In genomic region chr13:54755201-54755830, GRCm38 (mm10) we compare ENCODE assay signal across 17 mouse cellular contexts. TPM values are rescaled to one million over a fixed set of nuclear protein-coding genes. Genes with fewer than 3 reads are reported as not detected.
DNase-seq lines count a peak whose midpoint lies in the region; ATAC-seq and TF ChIP-seq lines count a peak whose summit lies in the region.
"Had no signal": no experiment of that assay in that cellular context is flagged by ENCODE, and none has a peak within 500 bp of the region (broad histone marks: within the 10 kb centered on the region; RNA-seq: fewer than 3 reads in every experiment).

No protein-coding gene starts in this region.

- H3K4me1 ChIP-seq in forebrain, embryonic 12.5 days, result peaks cover 43% of the 10 kb centered on the region
- peaks cover 65% of the 10 kb centered on the region for H3K4me1 ChIP-seq in hindbrain, embryonic 15.5 days (replicated peaks)
- H3K4me1 ChIP-seq in neural tube, embryonic 14.5 days (ENCODE audit: control insufficient read depth, insufficient read depth, low read length), result peaks cover 28% of the 10 kb centered on the region

- H3K27ac ChIP-seq in left cerebral cortex, adult 2 months, result peak overlapping the region; percentile 93
- peak overlapping the region; percentile 75 for H3K27ac ChIP-seq in forebrain, embryonic 12.5 days
- H3K27ac ChIP-seq in hindbrain, embryonic 15.5 days (replicated peaks), result peak overlapping the region; percentile 61
- H3K27ac ChIP-seq in neural tube, embryonic 14.5 days (ENCODE audit: low read depth, low read length), result peak overlapping the region; percentile 58
- H3K27ac ChIP-seq: heart, embryonic 15.5 days; liver, embryonic 13.5 days; stomach, embryonic 15.5 days had no signal

- H3K36me3 ChIP-seq in forebrain, embryonic 12.5 days (replicated peaks), result no peaks in the 10 kb centered on the region
- no peaks in the 10 kb centered on the region for H3K36me3 ChIP-seq in hindbrain, embryonic 15.5 days
- H3K36me3 ChIP-seq in neural tube, embryonic 14.5 days (ENCODE audit: control insufficient read depth, insufficient read depth, low read length), result no peaks in the 10 kb centered on the region
- H3K36me3 ChIP-seq: heart, embryonic 15.5 days; liver, embryonic 13.5 days; stomach, embryonic 15.5 days had no signal

- TF ChIP-seq CTCF in left cerebral cortex, adult 2 months (IDR thresholded peaks at IDR 0.05), result no peak

- peaks cover 64% of the 10 kb centered on the region for H3K27me3 ChIP-seq in forebrain, embryonic 12.5 days
- no peaks in the 10 kb centered on the region for H3K27me3 ChIP-seq in hindbrain, embryonic 15.5 days
- no peaks in the 10 kb centered on the region for H3K27me3 ChIP-seq in neural tube, embryonic 14.5 days (ENCODE audit: control insufficient read depth, insufficient read depth, low read length)

- peak in 1 of 2 experiments; percentile 49 for DNase-seq in left cerebral cortex, adult 2 months (ENCODE audit: extremely low spot score in 1 of 2, low spot score in 2 of 2)
- DNase-seq in left cerebral cortex, adult 11 months (ENCODE audit: low spot score), result no peak
- DNase-seq in lung, postnatal 25 days (ENCODE audit: low spot score), result no peak
- DNase-seq: gastrocnemius, postnatal 25 days; liver, embryonic 13.5 days; lung, postnatal 14 days had no signal

- intact Hi-C loops in left cerebral cortex, adult 2 months (cut with DNase I), result no loop called here

- H3K9me3 ChIP-seq in forebrain, embryonic 12.5 days, result no peaks in the 10 kb centered on the region
- H3K9me3 ChIP-seq in hindbrain, embryonic 15.5 days, result no peaks in the 10 kb centered on the region
- no peaks in the 10 kb centered on the region for H3K9me3 ChIP-seq in neural tube, embryonic 14.5 days (ENCODE audit: control insufficient read depth, low read length)
- H3K9me3 ChIP-seq: heart, embryonic 15.5 days; liver, embryonic 13.5 days; stomach, embryonic 15.5 days had no signal

- H3K4me3 ChIP-seq in left cerebral cortex, adult 2 months, result no peak overlapping the region
- H3K4me3 ChIP-seq in forebrain, embryonic 12.5 days (replicated peaks), result no peak overlapping the region
- H3K4me3 ChIP-seq in hindbrain, embryonic 15.5 days, result no peak overlapping the region
- H3K4me3 ChIP-seq in neural tube, embryonic 14.5 days (ENCODE audit: low read depth, low read length), result no peak overlapping the region
- H3K4me3 ChIP-seq: erythroblast, embryonic 14.5 days; heart, embryonic 15.5 days; liver, embryonic 13.5 days; stomach, embryonic 15.5 days had no signal

- 25% methylated on average over 9 of the region's 9 CpGs for WGBS in forebrain, embryonic 12.5 days
- 10% methylated on average over 9 of the region's 9 CpGs for WGBS in hindbrain, embryonic 15.5 days
- WGBS in neural tube, embryonic 14.5 days, result 14% methylated on average over 9 of the region's 9 CpGs

- no peak for ATAC-seq in forebrain, embryonic 12.5 days (ENCODE audit: low FRiP score)
- no peak for ATAC-seq in hindbrain, embryonic 15.5 days (ENCODE audit: low FRiP score, low read depth)
- ATAC-seq in neural tube, embryonic 14.5 days (ENCODE audit: low read depth), result no peak
- ATAC-seq in erythroid progenitor cell, adult 5-6 weeks (replicated peaks; ENCODE audit: low FRiP score, poor library complexity, severe bottlenecking), result no peak
- ATAC-seq: intestine, embryonic 16.5 days had no signal

- peak overlapping the region; percentile 17; the same call in 1 of the 2 replicates for H3K4me2 ChIP-seq in forebrain, embryonic 12.5 days
- peak overlapping the region; percentile 25 for H3K4me2 ChIP-seq in hindbrain, embryonic 15.5 days
- 0 out of 2 replicates have a peak overlapping the region, but pooled peaks have one; percentile 12 for H3K4me2 ChIP-seq in neural tube, embryonic 14.5 days (ENCODE audit: low read depth, low read length)
- H3K4me2 ChIP-seq: heart, embryonic 15.5 days; liver, embryonic 13.5 days; stomach, embryonic 15.5 days had no signal

- H3K9ac ChIP-seq in forebrain, embryonic 12.5 days, result no peak overlapping the region
- H3K9ac ChIP-seq in hindbrain, embryonic 15.5 days, result no peak overlapping the region
- no peak overlapping the region; the same call in 1 of the 2 replicates for H3K9ac ChIP-seq in neural tube, embryonic 14.5 days (replicated peaks; ENCODE audit: low read depth, low read length)
- H3K9ac ChIP-seq: heart, embryonic 15.5 days; liver, embryonic 13.5 days; stomach, embryonic 15.5 days had no signal

RNA-seq across cellular contexts. Expression of gene Gprin1, which starts 5.6 kb away (rescaled TPM):
- total RNA-seq in left cerebral cortex, adult 2 months (2021), result 100 to 1,000 TPM; 128 to 130 TPM
- polyA plus RNA-seq in forebrain, embryonic 12.5 days (2016; fragmentation: Nextera tagmentation; extraction: Ambion mirVana), result 4.3 and 11.3 TPM in 2 replicates
- 24.8 and 33.9 TPM in 2 replicates for polyA plus RNA-seq in hindbrain, embryonic 15.5 days (2015; fragmentation: Nextera tagmentation; extraction: Ambion mirVana)
- polyA plus RNA-seq in neural tube, embryonic 14.5 days (2014; fragmentation: Nextera tagmentation; extraction: Ambion mirVana), result 17.3 and 19.6 TPM in 2 replicates
- not detected in 2 replicates for total RNA-seq in erythroid progenitor cell, adult 5-6 weeks (2015; ENCODE audit: low replicate concordance)
- not detected in 2 replicates for total RNA-seq in erythroid progenitor cell, adult 5-6 weeks (2017; ENCODE audit: low replicate concordance)
- total RNA-seq: gastrocnemius, postnatal 25 days had no signal
- polyA plus RNA-seq: erythroblast, embryonic 14.5 days had no signal

RNA-seq across cellular contexts. Expression of gene Sncb, which starts 11.1 kb away (rescaled TPM):
- total RNA-seq in left cerebral cortex, adult 2 months (2021), result 100 to 1,000 TPM; 869 to 881 TPM
- polyA plus RNA-seq in forebrain, embryonic 12.5 days (2016; fragmentation: Nextera tagmentation; extraction: Ambion mirVana), result 2.7 and 3.6 TPM in 2 replicates
- 77.2 and 95.2 TPM in 2 replicates for polyA plus RNA-seq in hindbrain, embryonic 15.5 days (2015; fragmentation: Nextera tagmentation; extraction: Ambion mirVana)
- polyA plus RNA-seq in neural tube, embryonic 14.5 days (2014; fragmentation: Nextera tagmentation; extraction: Ambion mirVana), result 61.3 and 118 TPM in 2 replicates
- not detected in 2 replicates for total RNA-seq in erythroid progenitor cell, adult 5-6 weeks (2015; ENCODE audit: low replicate concordance)
- not detected in 2 replicates for total RNA-seq in erythroid progenitor cell, adult 5-6 weeks (2017; ENCODE audit: low replicate concordance)
- total RNA-seq: gastrocnemius, postnatal 25 days had no signal
- polyA plus RNA-seq: erythroblast, embryonic 14.5 days; heart, embryonic 15.5 days; liver, embryonic 13.5 days had no signal

RNA-seq across cellular contexts. Expression of gene Eif4e1b, which starts 28.5 kb away (rescaled TPM):
- not detected for total RNA-seq in left cerebral cortex, adult 2 months (2021)
- polyA plus RNA-seq in forebrain, embryonic 12.5 days (2016; fragmentation: Nextera tagmentation; extraction: Ambion mirVana), result not detected in 2 replicates
- not detected in 2 replicates for polyA plus RNA-seq in hindbrain, embryonic 15.5 days (2015; fragmentation: Nextera tagmentation; extraction: Ambion mirVana)
- polyA plus RNA-seq in neural tube, embryonic 14.5 days (2014; fragmentation: Nextera tagmentation; extraction: Ambion mirVana), result not detected in 2 replicates
- total RNA-seq in erythroid progenitor cell, adult 5-6 weeks (2015; ENCODE audit: low replicate concordance), result not detected in 2 replicates
- not detected in 2 replicates for total RNA-seq in erythroid progenitor cell, adult 5-6 weeks (2017; ENCODE audit: low replicate concordance)
- total RNA-seq: adrenal gland, postnatal 4 days; gastrocnemius, postnatal 25 days; left cerebral cortex, postnatal 25 days had no signal
- polyA plus RNA-seq: erythroblast, embryonic 14.5 days; heart, embryonic 15.5 days; intestine, embryonic 16.5 days; large intestine, adult 2 months; liver, embryonic 13.5 days; stomach, embryonic 15.5 days had no signal

RNA-seq across cellular contexts. Expression of gene Tspan17, which starts 33.9 kb away (rescaled TPM):
- total RNA-seq in left cerebral cortex, adult 2 months (2021), result 10 to 100 TPM; 91.7 to 95.3 TPM
- 12.8 and 14.2 TPM in 2 replicates for polyA plus RNA-seq in forebrain, embryonic 12.5 days (2016; fragmentation: Nextera tagmentation; extraction: Ambion mirVana)
- polyA plus RNA-seq in hindbrain, embryonic 15.5 days (2015; fragmentation: Nextera tagmentation; extraction: Ambion mirVana), result 95.7 and 98.3 TPM in 2 replicates
- polyA plus RNA-seq in neural tube, embryonic 14.5 days (2014; fragmentation: Nextera tagmentation; extraction: Ambion mirVana), result 78.1 and 82.3 TPM in 2 replicates
- not detected in 2 replicates for total RNA-seq in erythroid progenitor cell, adult 5-6 weeks (2015; ENCODE audit: low replicate concordance)
- 6.3 TPM in 1 of 2 replicates, not detected in the other for total RNA-seq in erythroid progenitor cell, adult 5-6 weeks (2017; ENCODE audit: low replicate concordance)
- polyA plus RNA-seq: erythroblast, embryonic 14.5 days had no signal

RNA-seq across cellular contexts. Expression of gene Cdhr2, which starts 54.1 kb away (rescaled TPM):
- total RNA-seq in left cerebral cortex, adult 2 months (2021), result under 1 TPM; 0.16 to 0.45 TPM
- 0.05 TPM in 1 of 2 replicates, not detected in the other for polyA plus RNA-seq in forebrain, embryonic 12.5 days (2016; fragmentation: Nextera tagmentation; extraction: Ambion mirVana)
- polyA plus RNA-seq in hindbrain, embryonic 15.5 days (2015; fragmentation: Nextera tagmentation; extraction: Ambion mirVana), result 0.17 and 0.26 TPM in 2 replicates
- polyA plus RNA-seq in neural tube, embryonic 14.5 days (2014; fragmentation: Nextera tagmentation; extraction: Ambion mirVana), result 0.21 and 0.29 TPM in 2 replicates
- total RNA-seq in erythroid progenitor cell, adult 5-6 weeks (2015; ENCODE audit: low replicate concordance), result not detected in 2 replicates
- not detected in 2 replicates for total RNA-seq in erythroid progenitor cell, adult 5-6 weeks (2017; ENCODE audit: low replicate concordance)
- total RNA-seq: gastrocnemius, postnatal 25 days had no signal
- polyA plus RNA-seq: erythroblast, embryonic 14.5 days had no signal

Comparison
In these comparisons a context has a peak if more than half of its experiments do, and no peak if none do; other contexts are left out.
1. RNA of gene Sncb, which starts 11.1 kb away (polyA plus RNA-seq): 61.3 to 118 TPM in neural tube, embryonic 14.5 days and 77.2 to 95.2 TPM in hindbrain, embryonic 15.5 days; 2.7 to 3.6 TPM in forebrain, embryonic 12.5 days; every median in the first group is over 10 times any median in the second.
2. Peak in every context shown above with its lines, with median percentiles within 50 percentile points of each other: H3K27ac ChIP-seq and H3K4me2 ChIP-seq.